Mouse (Mus musculus): ENCODE data around the gene Slc25a44. TPM values are rescaled to one million over a fixed set of nuclear protein-coding genes. Genes with fewer than 3 reads are reported as not detected.
A peak's percentile ranks its signal among the peaks of the same experiment; 100 is the strongest.

Slc25a44 gene
- total RNA-seq (2014; fragmentation: Nextera tagmentation) (13.1 and 13.5 TPM in 2 replicates), total RNA-seq (2017) (11.6 and 13.8 TPM in 2 replicates)

DNA sequence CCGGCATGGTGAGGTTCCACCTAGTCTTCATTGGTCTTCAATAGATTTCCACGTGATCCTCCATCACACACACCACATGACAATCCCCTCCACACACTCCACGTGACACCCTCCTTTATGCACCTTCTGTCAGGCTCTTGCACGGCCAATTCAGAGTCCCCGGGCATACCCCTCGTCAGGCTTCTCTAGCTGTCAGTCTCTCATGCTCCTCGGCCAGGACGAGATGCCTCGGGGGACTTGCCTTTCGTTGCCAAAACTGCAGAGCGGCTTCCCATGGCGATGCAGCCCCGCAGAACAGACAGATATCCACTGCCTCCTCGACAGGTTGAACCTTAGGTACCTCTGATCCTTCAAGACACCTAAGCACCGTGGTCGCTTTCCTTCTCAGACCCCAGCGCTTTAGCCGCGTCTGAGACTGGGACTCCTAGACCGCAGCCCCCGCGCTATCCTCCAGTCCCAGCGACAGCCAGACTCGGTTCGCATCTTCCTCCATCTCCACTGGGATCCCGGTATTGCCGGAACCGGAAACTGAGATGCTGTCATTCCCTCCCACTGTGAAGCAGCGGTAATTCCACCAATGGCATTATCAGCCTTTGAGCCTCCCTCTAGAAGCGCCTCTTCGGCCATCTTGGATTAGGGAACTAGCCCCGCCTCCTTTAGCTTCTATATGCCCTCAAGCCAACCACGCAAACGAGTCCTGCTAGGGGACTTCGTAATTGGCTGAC, at the start of gene Slc25a44:
Slc25a44 (minus strand) TSS at position 535 of the 725 bp plus-strand sequence.
- ATAC-seq (replicated peaks; ENCODE audit: poor library complexity, severe bottlenecking), result peak; percentile 95

DNA sequence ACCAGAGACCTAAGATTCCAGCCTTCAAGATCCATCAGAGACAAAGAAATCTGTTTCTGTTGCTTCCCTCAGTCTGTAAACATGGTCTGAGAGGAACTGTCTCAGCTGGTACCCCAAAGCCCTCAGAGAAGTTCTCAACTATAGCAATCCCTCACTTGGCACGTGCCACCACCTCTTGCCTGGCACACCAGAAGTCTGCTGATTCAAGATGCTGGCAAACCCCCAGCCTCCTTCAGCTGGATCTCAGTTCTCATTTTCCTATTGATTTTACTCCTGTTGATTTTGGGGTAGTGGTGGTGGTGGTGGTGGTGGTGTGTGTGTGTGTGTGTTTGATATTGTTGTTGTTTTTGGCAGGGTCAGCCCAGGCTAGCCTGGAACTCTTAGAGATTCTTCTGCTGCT, 48.6 kb upstream of the Slc25a44 start:
- no peak for ATAC-seq (replicated peaks; ENCODE audit: poor library complexity, severe bottlenecking)

DNA sequence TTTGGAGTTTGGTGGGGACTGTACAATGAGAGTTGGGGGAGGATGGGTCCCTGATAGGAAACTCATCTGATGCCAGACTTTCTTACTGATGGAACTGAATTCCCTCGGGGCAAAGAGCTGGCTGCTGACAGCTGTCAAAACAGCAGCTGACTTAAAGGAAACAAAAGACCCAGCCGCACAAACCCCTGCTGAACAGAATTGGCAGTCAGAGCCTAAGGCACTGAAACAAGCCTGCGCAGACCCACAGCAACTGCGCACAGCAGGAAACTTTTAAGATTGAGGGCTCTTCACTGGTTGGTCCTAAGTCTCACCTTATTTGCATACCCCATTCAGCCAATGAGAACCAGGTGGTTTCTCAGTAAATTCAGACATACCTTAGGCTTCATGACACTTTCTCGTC, 48.1 kb upstream of the Slc25a44 start:
- no peak for ATAC-seq (replicated peaks; ENCODE audit: poor library complexity, severe bottlenecking)

DNA sequence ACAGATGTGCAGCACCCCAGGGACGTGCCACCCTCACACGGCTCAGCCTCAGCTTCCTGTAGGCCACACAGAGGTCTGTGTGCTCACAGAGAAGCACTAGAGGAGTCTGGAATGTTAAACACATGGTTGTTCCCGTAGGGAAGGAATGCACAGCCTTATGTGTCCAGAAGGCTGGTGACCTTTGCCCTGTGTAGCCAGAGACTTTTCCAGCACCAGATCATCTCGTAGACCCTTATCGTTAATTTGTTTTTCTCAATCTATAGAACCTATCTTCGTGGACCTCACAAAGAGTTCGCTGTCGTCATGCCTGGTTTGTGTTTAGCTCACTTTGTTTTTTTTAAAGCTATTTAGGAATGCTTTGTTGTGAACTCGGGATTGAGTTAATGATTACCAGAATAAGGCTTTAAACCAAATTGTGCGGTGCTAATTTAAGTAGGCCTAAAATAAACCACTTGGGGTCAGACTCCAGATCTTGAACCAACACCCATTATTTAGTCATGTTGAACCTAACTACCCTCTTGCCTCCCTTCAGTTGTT, 46.1 kb upstream of the Slc25a44 start:
- no peak for ATAC-seq (replicated peaks; ENCODE audit: poor library complexity, severe bottlenecking)

DNA sequence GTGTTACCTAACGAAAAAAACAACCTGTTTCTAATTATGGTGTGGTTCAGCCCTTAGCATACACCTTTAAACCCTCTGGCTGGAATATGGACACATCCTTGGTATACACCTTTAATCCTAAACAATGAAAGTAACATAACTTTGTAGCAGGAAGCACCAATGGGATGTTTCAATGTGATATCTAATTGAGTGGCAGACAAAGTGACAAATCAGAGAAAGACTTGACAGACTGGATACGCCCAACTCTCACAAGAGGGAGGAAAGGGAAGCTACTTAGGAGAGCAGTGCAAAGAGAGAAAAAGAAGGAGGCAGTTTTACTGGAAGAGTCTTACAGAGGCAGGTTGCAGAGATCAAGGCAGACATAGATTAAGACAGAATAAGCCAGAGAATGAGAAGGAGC, 44.5 kb upstream of the Slc25a44 start:
- ATAC-seq (replicated peaks; ENCODE audit: poor library complexity, severe bottlenecking), result no peak

DNA sequence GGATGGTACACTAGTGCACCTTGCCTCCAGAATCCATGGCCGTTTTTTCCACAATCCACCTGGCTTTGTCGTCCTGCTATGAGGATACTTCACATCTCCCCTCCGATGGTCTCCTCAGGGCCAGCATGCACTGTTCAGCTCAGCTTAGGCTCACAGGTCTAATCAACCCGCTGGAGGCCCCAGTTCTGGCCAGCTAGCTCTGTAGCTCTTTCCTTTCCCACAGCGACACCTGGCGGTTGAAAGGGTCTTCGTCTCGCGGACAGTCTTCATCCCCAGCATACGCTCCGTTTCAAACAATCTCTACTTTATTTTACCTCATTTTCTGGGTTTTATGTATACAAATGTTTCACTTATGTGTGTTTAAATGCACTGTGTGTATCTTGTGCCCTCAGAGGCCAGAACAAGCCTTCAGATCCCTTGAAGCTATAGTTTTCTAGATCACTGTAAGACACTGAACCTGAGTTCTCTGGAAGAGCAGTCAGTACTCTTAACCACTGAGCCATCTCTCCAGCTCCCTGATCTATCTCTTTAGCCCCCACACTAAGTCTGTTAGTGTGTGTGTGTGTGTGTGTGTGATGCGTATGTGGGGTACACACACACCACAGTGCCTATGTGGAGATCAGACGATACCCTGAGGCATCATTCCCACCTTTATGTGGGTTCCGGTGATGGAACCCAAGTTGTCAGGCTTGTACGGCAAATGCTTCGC, 42.3 kb upstream of the Slc25a44 start:
- peak; percentile 63 for ATAC-seq (replicated peaks; ENCODE audit: poor library complexity, severe bottlenecking)

DNA sequence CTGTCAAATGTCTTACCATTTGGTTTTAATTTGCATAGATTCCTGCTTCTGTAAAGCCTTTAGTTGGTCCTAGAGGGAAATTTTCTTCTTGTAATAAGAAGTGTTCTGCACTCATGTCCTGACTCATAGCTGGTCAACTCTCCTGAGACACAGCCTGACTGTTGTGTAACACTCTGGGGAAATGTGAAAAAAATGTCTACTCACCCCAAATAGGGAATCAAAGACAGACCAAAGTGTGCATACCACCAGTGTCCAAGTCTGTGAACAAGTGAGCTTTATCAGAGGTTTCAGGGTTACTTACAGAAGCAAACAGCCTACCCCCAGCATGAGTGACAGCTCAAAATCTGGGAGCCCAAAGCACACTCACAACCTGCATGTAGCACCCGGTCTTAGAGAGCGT, 40.2 kb upstream of the Slc25a44 start:
- ATAC-seq (replicated peaks; ENCODE audit: poor library complexity, severe bottlenecking), result peak; percentile 79

DNA sequence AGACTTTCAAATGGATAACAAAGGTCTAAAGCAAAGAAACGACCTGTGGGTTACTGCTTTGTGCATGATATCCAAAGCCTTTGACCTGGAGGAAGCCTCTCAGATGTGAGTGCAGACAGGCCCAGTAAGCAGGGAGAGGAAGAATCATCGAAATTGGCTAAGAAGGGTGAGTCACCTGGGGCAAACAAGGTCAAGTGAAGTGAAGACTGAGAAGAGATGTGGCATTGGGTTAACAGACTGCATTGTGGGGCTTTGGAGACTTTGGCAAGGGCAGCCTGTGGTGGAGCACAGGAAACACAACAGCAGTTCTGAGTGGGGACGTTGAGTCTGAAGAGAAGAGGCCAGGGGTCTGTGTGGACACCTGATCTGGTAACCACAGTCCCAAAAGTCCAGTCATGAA, 39.5 kb upstream of the Slc25a44 start:
- peak; percentile 57 for ATAC-seq (replicated peaks; ENCODE audit: poor library complexity, severe bottlenecking)

DNA sequence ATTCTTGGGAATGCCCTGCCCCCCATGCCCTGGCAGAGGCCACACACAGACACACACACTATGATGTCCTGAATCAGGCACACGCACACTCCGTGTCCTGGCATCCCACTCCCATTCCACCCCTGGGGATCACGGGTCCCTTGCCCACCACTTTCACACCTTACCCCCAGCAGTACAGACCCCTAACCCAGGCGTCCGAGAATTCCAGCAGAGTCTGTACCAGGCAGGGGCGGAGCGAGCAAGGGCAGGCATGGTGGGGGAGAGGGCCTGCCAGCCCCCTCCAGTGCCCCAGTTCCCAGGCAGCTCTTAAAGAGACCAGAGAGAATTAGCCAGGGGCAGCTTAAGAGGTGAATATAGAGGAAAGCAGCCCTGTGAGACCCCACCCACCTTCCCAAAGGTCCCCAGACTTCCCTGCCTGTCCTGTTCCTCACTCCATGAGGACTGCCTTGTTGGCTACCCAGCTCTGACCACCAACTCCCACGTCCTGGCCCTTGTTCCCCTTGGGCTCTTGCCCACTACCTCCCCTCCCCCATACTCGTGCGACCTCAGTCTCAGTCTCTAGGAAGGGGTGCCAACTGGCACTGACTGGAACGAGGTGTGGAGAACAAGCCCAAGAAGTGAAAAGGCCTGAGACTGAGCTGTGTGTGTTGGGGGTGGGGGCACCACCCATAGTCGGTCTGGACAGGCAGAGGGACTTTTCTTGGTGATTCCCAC, 36.2 kb upstream of the Slc25a44 start, which contains the start of gene Sema4a:
Sema4a (minus strand) TSS at position 200 of the 714 bp plus-strand sequence.
- no peak for ATAC-seq (replicated peaks; ENCODE audit: poor library complexity, severe bottlenecking)

DNA sequence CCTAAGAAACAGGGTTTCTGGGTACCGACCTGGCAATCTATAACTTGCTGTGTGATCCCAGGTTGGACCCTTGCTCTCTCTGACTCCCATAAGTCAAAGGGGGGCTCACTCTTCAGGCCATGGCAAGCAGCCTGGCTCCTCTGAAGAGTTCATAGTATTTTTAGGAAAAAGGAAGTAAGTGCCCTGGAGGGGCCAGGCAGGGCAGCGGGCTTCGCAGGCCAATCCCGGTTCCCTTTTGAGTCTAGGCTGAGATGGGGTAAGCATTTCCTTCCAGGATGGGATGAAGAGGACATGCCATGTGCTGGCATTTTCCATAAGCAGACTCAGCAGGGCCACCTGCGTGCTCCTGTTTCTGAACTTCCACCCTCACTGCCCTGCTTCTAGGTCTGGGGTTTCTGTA, 35.1 kb upstream of the Slc25a44 start:
- ATAC-seq (replicated peaks; ENCODE audit: poor library complexity, severe bottlenecking), result peak; percentile 46

DNA sequence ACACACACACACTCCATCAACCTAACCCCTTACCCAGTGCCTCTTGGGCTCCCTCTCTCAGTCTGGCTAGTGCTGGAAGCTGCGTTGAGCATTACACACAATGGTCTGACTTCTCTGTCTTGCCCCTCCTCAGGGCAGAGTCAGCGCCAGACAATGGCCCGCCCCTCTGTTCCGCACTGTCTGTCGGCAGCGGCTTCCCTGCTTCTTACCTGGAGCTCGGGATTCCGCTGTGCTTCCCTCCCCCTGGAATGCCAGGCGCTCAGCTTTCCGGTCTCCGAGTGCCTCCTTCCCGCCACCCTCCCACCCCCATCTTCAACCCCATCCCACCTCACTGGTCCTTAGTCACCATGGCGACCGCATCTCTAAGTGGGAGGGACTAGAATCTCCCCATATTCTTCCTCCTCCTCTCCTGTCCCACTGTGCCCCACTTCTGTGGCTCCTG, 33.9 kb upstream of the Slc25a44 start:
- ATAC-seq (replicated peaks; ENCODE audit: poor library complexity, severe bottlenecking), result no peak

DNA sequence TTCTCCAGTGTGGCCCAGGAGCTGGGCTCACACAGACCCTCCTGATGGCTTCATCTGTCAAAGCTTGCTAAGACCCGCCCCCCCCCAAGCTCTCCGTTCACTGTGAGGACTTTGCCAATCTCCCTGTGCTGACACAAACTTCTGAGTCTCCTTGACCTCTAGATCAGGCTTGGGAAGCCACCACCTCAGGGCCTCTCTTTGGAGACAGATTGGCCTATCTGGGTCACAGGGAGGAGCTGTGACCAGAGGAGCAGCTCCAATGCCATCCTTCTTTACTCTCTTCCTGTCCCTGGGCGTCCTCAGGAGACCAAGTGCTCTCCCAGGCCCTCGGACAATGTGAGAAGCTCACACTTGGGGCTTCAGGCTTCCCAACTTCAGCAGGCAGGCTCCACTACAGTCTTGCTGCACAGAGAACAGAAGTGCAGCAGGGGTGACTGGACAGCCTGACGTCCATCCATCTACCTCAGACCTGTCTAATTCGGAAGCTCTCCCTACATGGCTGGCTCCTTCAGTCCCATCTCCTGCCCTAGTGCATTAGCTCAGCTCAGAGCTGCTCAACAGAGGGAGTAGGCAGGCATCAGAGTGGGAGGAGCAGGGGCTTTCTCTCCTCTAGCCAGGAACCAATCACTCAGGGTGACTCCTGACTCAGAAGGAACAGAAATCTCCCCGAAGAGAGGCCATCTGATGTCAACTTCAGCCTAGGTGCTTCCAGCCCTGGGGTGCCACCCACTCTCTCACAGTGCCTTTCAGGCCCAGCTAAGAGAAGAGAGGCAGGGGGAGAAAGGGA, 32.0 kb upstream of the Slc25a44 start:
- ATAC-seq (replicated peaks; ENCODE audit: poor library complexity, severe bottlenecking), result no peak

DNA sequence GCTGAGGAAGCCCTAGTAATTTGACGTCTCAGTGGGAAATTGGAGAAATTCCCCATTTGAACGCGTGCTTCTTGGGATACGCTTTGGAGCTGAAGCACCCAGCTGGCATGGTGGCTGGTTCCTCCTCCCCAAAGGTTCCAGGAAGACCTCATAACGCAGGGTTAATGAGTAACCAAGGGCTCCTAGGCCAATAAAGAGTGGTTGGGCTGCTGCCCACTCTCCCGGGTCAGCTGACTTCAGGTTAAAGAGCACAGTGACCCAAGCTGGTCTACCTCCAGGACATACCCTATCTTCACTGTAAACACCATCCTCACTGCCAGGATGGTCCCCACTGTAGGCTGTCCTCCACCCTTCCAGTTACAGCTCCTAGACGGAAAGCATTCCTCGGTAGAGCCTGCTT, 31.4 kb upstream of the Slc25a44 start:
- ATAC-seq (replicated peaks; ENCODE audit: poor library complexity, severe bottlenecking), result no peak

DNA sequence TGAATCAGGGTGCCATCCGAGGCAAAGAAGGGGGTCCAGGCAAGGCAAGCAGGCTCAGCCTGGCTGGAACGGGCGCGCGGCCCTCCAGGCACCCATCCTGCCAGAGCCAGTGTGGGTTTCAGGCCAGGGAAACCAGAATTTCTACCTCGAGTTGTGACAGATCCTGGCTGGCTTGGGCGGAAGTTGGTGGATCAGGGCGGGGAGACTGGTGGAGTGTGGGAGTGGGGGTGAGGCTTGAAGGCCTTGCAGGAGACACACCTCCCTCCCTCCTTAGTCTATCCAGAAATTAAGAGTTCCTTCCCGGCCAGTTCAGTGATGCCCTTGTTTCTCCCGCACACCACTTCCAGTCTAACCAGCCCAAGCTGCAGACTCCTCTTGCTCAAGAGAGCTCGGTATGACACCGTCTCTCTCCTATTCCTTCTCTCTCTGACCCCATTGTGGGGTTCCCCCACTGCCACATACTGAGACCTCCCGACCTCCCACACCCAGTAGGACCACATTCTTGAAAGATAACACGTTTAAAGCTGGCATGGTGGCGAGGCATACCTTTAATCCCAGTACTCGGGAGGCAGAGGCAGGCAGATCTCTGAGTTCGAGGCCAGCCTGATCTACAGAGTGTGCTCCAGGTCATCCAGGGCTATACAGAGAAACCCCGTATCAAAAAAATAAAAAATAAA, 30.8 kb upstream of the Slc25a44 start:
- ATAC-seq (replicated peaks; ENCODE audit: poor library complexity, severe bottlenecking), result peak; percentile 15; the same call in 1 of the 2 replicates

DNA sequence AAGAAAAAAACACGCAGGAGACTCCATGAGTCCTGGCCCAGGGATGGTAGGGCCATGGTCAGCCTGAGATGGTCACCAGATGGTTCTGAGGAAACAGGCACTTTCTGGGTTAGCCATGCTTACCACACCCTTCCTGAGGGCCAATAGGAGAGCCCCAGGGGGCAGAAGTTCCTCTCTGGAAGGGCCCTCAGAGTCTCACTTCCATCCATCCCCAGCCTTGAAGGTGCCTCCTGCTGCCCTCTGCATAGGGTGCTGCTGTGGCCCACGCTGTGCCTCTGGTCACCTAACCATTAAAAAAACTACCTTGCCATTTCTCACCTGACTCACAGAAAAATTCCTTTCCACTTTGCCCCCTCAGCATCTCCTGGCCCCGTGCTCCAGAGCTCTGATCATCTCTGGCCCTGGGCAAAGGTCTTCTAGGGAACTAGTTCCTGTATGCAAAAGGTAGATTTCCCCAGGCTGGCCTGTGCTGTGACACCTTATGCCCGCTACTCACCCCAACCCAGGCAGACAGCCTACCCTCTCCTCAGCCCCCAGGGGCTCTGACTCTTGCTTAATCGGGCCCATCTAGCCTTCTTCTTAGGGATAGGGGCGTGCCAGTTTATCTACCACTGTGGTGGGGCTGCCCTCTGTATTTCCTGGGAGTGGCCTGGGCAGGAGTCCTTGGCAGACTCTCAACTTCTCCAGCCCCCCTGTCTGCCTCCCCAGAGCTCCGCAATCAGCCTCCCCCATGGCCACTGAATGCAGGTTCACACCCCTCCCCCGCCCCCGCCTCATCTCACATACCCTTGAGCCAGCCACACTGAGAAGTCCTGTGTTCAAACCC, 30.0 kb upstream of the Slc25a44 start:
- ATAC-seq (replicated peaks; ENCODE audit: poor library complexity, severe bottlenecking), result peak; percentile 64

DNA sequence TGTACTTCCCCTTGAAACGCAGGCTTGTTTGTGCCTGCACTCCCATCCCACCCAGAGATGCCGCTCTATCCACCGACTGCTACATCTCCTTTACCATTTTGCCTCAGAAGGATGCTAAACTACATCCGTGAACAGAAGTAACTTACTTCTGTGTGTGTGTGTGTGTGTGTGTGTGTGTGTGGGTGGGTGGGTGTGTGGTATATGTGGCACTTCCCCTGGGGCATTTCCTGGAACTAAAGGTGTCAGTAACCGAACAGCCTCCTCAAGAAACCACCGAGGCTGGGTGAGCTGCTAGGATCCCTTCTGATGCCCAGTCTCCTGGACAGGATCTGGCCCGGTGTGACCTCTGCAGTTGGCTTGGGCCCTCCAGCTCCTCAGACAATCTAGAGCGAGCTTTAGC, 29.0 kb upstream of the Slc25a44 start:
- 0 out of 2 replicates have a peak, but pooled peaks have one; percentile 3 for ATAC-seq (replicated peaks; ENCODE audit: poor library complexity, severe bottlenecking)

DNA sequence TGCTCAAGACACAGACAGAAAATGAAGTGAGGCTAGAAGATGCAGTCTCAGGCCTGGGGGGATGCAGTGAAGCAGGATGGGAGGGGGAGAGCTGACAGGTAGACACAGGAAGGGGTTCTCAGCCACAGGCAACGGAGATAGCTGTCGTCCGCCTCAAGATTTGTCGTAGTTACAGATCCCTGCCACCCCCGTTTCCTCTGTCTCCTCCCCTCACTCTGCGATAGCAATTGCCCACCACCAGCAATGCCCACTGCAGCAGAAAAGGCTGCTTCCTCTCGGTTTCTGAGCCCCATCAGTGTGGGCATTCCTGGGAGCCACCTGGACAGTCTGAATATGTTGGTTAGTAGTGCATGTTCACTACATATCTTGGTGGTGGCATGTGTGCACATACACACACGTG, 28.4 kb upstream of the Slc25a44 start:
- ATAC-seq (replicated peaks; ENCODE audit: poor library complexity, severe bottlenecking), result no peak

DNA sequence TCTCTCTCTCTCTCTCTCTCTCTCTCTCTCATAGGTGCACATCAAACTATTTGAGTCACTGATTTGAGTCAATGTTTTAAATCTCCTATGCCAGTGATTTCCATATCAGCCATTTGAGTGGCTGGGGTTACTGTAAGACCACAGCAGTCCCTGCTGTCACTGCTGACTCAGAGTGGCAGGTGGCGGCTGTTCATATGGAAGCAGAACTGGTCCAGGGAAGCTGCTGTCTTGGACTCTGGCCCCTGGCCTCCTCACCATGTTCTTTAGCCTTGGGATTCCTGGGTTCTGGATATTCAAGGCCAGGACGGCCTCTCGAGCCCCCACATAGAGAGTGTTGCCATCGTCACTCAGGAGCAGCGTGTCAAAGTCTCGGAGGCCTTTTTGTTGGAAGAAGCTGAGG, 27.8 kb upstream of the Slc25a44 start:
- no peak for ATAC-seq (replicated peaks; ENCODE audit: poor library complexity, severe bottlenecking)

DNA sequence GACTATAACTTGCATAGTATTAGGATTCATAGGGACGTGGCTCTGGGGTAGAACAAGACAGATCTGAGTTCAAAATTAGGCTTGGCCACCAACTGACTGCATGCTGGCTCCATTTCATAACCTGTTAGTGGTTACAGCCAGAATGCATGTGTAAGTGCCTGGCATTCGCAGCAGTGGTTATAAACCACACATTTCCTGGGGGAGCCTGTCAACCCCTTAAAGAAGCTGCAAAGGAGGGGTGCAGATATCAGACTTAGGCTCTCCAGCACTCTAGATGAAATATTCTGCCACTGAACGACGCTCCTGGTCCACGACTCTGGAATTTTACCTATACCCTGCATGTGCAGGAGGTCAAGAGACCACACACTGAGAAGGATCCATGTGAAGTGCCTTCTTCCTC, 27.3 kb upstream of the Slc25a44 start:
- peak; percentile 18 for ATAC-seq (replicated peaks; ENCODE audit: poor library complexity, severe bottlenecking)
